Mouse (Mus musculus) cerebellum, adult 11 months (tissue): ENCODE data around the gene Dnph1.

ENCODE experiments used
- DNase-seq: peaks from one replicate; pipeline ENCODE4 v3.0.0; 2022

The Dnph1 gene

GRCm38 (mm10) chr17:46503847-46504638, 7.5 kb downstream of the Dnph1 start:
- no peak for DNase-seq

GRCm38 (mm10) chr17:46505617-46506016, 9.1 kb downstream of the Dnph1 start:
- no peak for DNase-seq

GRCm38 (mm10) chr17:46511059-46511710, 14.7 kb downstream of the Dnph1 start:
- no peak for DNase-seq

- DNase-seq, result no peak
Observed at GRCm38 (mm10) chr17:46513329-46513728, 16.8 kb downstream of the Dnph1 start.

- no peak for DNase-seq
Observed at GRCm38 (mm10) chr17:46519971-46520370, 23.5 kb downstream of the Dnph1 start.

GRCm38 (mm10) chr17:46520385-46520979, 24.0 kb downstream of the Dnph1 start:
- no peak for DNase-seq

GRCm38 (mm10) chr17:46521174-46521573, 24.7 kb downstream of the Dnph1 start:
- no peak for DNase-seq

GRCm38 (mm10) chr17:46521963-46522668, 25.6 kb downstream of the Dnph1 start:
- no peak for DNase-seq

- DNase-seq, result no peak
Observed at GRCm38 (mm10) chr17:46525065-46525464, 28.6 kb downstream of the Dnph1 start.

GRCm38 (mm10) chr17:46525579-46526307, 29.2 kb downstream of the Dnph1 start:
- DNase-seq, result peak; percentile 69

GRCm38 (mm10) chr17:46543661-46544060, 47.1 kb downstream of the Dnph1 start:
- DNase-seq, result no peak

- peak; percentile 88 for DNase-seq
Observed at GRCm38 (mm10) chr17:46545813-46546564, 49.5 kb downstream of the Dnph1 start, which contains the start of gene Cul9. TSS of gene Cul9 (minus strand) at chr17:46546388.

- DNase-seq, result no peak
Observed at GRCm38 (mm10) chr17:46546591-46546990, 50.1 kb downstream of the Dnph1 start.

GRCm38 (mm10) chr17:46546995-46547394, 50.5 kb downstream of the Dnph1 start:
- no peak for DNase-seq

GRCm38 (mm10) chr17:46547923-46548322, 51.4 kb downstream of the Dnph1 start:
- DNase-seq, result no peak

GRCm38 (mm10) chr17:46548741-46549140, 52.2 kb downstream of the Dnph1 start:
- DNase-seq, result no peak

GRCm38 (mm10) chr17:46549193-46549592, 52.7 kb downstream of the Dnph1 start:
- no peak for DNase-seq
